Mouse (Mus musculus) kidney, embryonic 15.5 days (tissue): ENCODE data around the gene Fam240a. TPM values are rescaled to one million over a fixed set of nuclear protein-coding genes. Genes with fewer than 3 reads are reported as not detected.

Source experiments
- ATAC-seq: fragments of 200-750 bp; cut with Nextera tagmentation; replicated peaks from 2 replicates; pipeline ENCODE4 v1.8.0; 2017; ENCODE audit warnings: moderate TSS enrichment; ENCODE audit not compliant: low FRiP score
- H3K27ac ChIP-seq: fragments of 300-500 bp; sonication (generic); 2 replicates; pipeline ENCODE4 v1.5.1; 2015; ENCODE audit warnings: mild to moderate bottlenecking, inconsistent platforms
- H3K27me3 ChIP-seq: fragments of 300-500 bp; sonication (generic); 2 replicates; pipeline ENCODE4 v1.6.1; 2015; ENCODE audit warnings: inconsistent platforms
- H3K36me3 ChIP-seq: fragments of 300-500 bp; sonication (generic); 2 replicates; pipeline ENCODE4 v1.6.1; 2015; ENCODE audit warnings: inconsistent platforms
- H3K4me1 ChIP-seq: fragments of 300-500 bp; sonication (generic); 2 replicates; pipeline ENCODE4 v1.6.1; 2015; ENCODE audit warnings: inconsistent platforms
- H3K4me2 ChIP-seq: fragments of 300-500 bp; sonication (generic); 2 replicates; pipeline ENCODE4 v1.6.1; 2015; ENCODE audit warnings: moderate library complexity, mild to moderate bottlenecking, inconsistent platforms
- H3K4me3 ChIP-seq: fragments of 300-500 bp; sonication (generic); replicated peaks from 2 replicates; pipeline ENCODE4 v1.5.1; 2015; ENCODE audit warnings: mild to moderate bottlenecking, inconsistent platforms
- H3K9ac ChIP-seq: fragments of 300-500 bp; sonication (generic); 2 replicates; pipeline ENCODE4 v1.6.1; 2015; ENCODE audit warnings: mild to moderate bottlenecking, inconsistent platforms
- H3K9me3 ChIP-seq: fragments of 300-500 bp; sonication (generic); replicated peaks from 2 replicates; pipeline ENCODE4 v1.6.1; 2016; ENCODE audit warnings: inconsistent platforms
- WGBS: fragments of 180-500 bp; shearing (Covaris S2); methylation state at CpG from one replicate; pipeline ENCODE4 v1.1.7; 2015; ENCODE audit warnings: mixed read lengths; 5-methylcytosine and 5-hydroxymethylcytosine counted together
- polyA plus RNA-seq: library from polyadenylated mRNA; unstranded; fragments of >200 nt; fragmentation: Nextera tagmentation; extraction: Ambion mirVana; gene quantifications from 2 replicates; pipeline ENCODE4 v1.2.1, GENCODE M21; 2015

The Fam240a gene
- polyA plus RNA-seq, 1 experiment from 2014 or later = not detected

- no peak overlapping the region for H3K27ac ChIP-seq
- H3K36me3 ChIP-seq = no peaks in the 10 kb centered on the region
- H3K9me3 ChIP-seq = no peaks in the 10 kb centered on the region
- H3K27me3 ChIP-seq = no peaks in the 10 kb centered on the region
- H3K4me2 ChIP-seq = no peak overlapping the region
- H3K9ac ChIP-seq = no peak overlapping the region
- no peaks in the 10 kb centered on the region for H3K4me1 ChIP-seq
- WGBS = 91% methylated on average over 11 of the region's 11 CpGs
- ATAC-seq = no peak
- H3K4me3 ChIP-seq = no peak overlapping the region
These were observed 9.3 kb downstream of the Fam240a start for GRCm38 (mm10) chr9:110907201-110907837.

DNA sequence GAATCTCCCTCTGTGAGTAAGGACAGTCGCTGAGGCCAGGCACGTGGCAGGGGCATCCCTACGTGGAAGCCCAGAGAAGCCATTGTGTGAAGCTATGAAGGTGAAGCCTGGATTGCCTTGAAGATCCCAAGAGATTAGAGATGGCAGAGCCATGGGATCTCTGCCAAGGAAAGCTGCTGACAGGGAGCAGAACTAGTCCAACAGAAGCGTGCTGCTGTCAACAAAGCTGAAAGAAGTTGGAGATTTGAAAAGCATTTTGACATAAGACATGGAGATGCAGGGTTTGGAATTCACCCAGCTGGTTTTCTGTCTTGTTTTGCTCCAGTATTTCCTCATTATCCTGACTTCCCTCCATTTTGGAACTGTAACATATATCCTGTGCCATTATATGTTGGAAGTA lies 14.4 kb downstream of the Fam240a start:
- ATAC-seq = no peak
- H3K4me3 ChIP-seq = no peak overlapping the region
- no peak overlapping the region for H3K4me2 ChIP-seq
- no peak overlapping the region for H3K27ac ChIP-seq
- no peak overlapping the region for H3K9ac ChIP-seq
- H3K27me3 ChIP-seq = no peaks in the 10 kb centered on the region
- H3K36me3 ChIP-seq = peaks cover 3% of the 10 kb centered on the region; the same call in 1 of the 2 replicates
- no peaks in the 10 kb centered on the region for H3K9me3 ChIP-seq
- WGBS = 85% methylated on average over 4 of the region's 4 CpGs
- H3K4me1 ChIP-seq = no peaks in the 10 kb centered on the region

- WGBS = 83% methylated on average over 6 of the region's 6 CpGs
- H3K9ac ChIP-seq = no peak overlapping the region
- H3K4me1 ChIP-seq = peaks cover 6% of the 10 kb centered on the region
- H3K4me3 ChIP-seq = no peak overlapping the region
- H3K4me2 ChIP-seq = no peak overlapping the region
- no peak for ATAC-seq
- H3K27ac ChIP-seq = no peak overlapping the region
- H3K36me3 ChIP-seq = peaks cover 3% of the 10 kb centered on the region; the same call in 1 of the 2 replicates
- no peaks in the 10 kb centered on the region for H3K27me3 ChIP-seq
- H3K9me3 ChIP-seq = no peaks in the 10 kb centered on the region
These were observed 15.5 kb downstream of the Fam240a start for GRCm38 (mm10) chr9:110901204-110901603.

GRCm38 (mm10) chr9:110899451-110900008 lies 17.1 kb downstream of the Fam240a start:
- H3K9me3 ChIP-seq = no peaks in the 10 kb centered on the region
- H3K4me3 ChIP-seq = no peak overlapping the region
- WGBS = 49% methylated on average over 10 of the region's 10 CpGs
- ATAC-seq = no peak
- no peak overlapping the region for H3K4me2 ChIP-seq
- H3K27me3 ChIP-seq = no peaks in the 10 kb centered on the region
- H3K9ac ChIP-seq = no peak overlapping the region
- H3K36me3 ChIP-seq = peaks cover 3% of the 10 kb centered on the region; the same call in 1 of the 2 replicates
- H3K4me1 ChIP-seq = peaks cover 15% of the 10 kb centered on the region
- no peak overlapping the region for H3K27ac ChIP-seq

GRCm38 (mm10) chr9:110896595-110896994 lies 20.1 kb downstream of the Fam240a start:
- H3K27me3 ChIP-seq = no peaks in the 10 kb centered on the region
- peaks cover 18% of the 10 kb centered on the region for H3K4me1 ChIP-seq
- WGBS = 9% methylated on average over 6 of the region's 6 CpGs
- H3K4me3 ChIP-seq = peak overlapping the region; percentile 11
- ATAC-seq = peak; percentile 70
- H3K9me3 ChIP-seq = no peaks in the 10 kb centered on the region
- peak overlapping the region; percentile 47 for H3K4me2 ChIP-seq
- H3K9ac ChIP-seq = no peak overlapping the region
- peak overlapping the region; percentile 60; the same call in 1 of the 2 replicates for H3K27ac ChIP-seq
- H3K36me3 ChIP-seq = peaks cover 3% of the 10 kb centered on the region; the same call in 1 of the 2 replicates

GRCm38 (mm10) chr9:110895994-110896393 lies 20.7 kb downstream of the Fam240a start:
- no peak overlapping the region for H3K9ac ChIP-seq
- peak; percentile 65 for ATAC-seq
- H3K4me1 ChIP-seq = peaks cover 24% of the 10 kb centered on the region
- peaks cover 3% of the 10 kb centered on the region; the same call in 1 of the 2 replicates for H3K36me3 ChIP-seq
- peak overlapping the region; percentile 47 for H3K4me2 ChIP-seq
- 10% methylated on average over 7 of the region's 7 CpGs for WGBS
- H3K4me3 ChIP-seq = peak overlapping the region; percentile 11
- H3K9me3 ChIP-seq = no peaks in the 10 kb centered on the region
- peak overlapping the region; percentile 60; the same call in 1 of the 2 replicates for H3K27ac ChIP-seq
- no peaks in the 10 kb centered on the region for H3K27me3 ChIP-seq

- Histone ChIP-seq H3K9ac (no peak overlapping the region), H3K4me1 (peaks cover 29% of the 10 kb centered on the region), H3K36me3 (peaks cover 3% of the 10 kb centered on the region; the same call in 1 of the 2 replicates), H3K9me3 (no peaks in the 10 kb centered on the region), H3K4me3 (no peak overlapping the region), H3K27me3 (no peaks in the 10 kb centered on the region), H3K27ac (no peak overlapping the region), H3K4me2 (peak overlapping the region; percentile 47; the same call in 1 of the 2 replicates)
- 34% methylated on average over 5 of the region's 5 CpGs for WGBS
- ATAC-seq = no peak; the same call in none of the 2 replicates
These were observed 21.2 kb downstream of the Fam240a start for GRCm38 (mm10) chr9:110895507-110895906.

DNA sequence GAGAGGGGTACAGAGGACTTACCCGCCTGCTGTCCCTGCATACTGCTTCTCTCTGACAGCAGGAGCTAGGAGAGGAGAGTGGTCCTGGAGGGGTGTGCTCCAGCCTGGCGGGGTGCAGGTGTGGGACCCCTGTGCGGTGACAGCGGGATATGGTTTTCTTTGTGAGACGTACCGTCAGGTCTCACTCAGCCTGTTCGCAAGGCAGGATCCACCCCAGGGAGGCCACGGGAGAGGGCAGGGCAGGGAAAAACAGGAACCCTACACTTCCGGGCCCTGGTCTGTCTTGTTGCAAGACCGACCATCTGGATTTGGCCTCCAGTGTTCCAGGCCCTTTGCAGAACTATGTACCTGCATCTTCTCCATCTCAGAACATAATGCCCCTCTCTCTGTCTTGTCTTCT lies 23.2 kb downstream of the Fam240a start:
- peaks cover 3% of the 10 kb centered on the region; the same call in 1 of the 2 replicates for H3K36me3 ChIP-seq
- WGBS = 75% methylated on average over 10 of the region's 10 CpGs
- no peak overlapping the region for H3K9ac ChIP-seq
- no peak overlapping the region for H3K27ac ChIP-seq
- H3K4me2 ChIP-seq = no peak overlapping the region
- no peak for ATAC-seq
- H3K4me1 ChIP-seq = peaks cover 40% of the 10 kb centered on the region
- no peaks in the 10 kb centered on the region for H3K27me3 ChIP-seq
- no peak overlapping the region for H3K4me3 ChIP-seq
- H3K9me3 ChIP-seq = no peaks in the 10 kb centered on the region

DNA sequence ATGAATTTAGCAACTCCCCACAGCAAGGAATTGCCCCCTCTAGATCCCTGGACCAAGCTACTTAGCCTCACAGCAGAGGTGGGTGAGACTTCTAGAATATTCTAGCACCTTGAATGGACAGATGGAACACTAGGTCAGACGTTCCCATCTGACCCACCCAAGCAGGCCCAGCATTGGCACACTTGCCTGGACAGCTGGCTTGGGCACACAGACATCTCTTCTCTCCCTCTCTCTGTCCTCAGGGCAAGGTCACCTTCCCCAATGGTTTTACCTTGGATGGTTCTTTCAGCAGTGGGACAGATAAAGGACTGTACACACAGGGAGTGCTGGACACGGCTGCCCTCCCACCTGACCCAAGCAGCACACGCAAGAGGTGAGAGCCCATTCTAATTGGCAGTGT lies 24.1 kb downstream of the Fam240a start:
- H3K27me3 ChIP-seq = no peaks in the 10 kb centered on the region
- 86% methylated on average over 3 of the region's 3 CpGs for WGBS
- ATAC-seq = no peak
- H3K9me3 ChIP-seq = no peaks in the 10 kb centered on the region
- H3K4me3 ChIP-seq = no peak overlapping the region
- no peak overlapping the region for H3K27ac ChIP-seq
- H3K4me2 ChIP-seq = no peak overlapping the region
- H3K9ac ChIP-seq = no peak overlapping the region
- H3K36me3 ChIP-seq = no peaks in the 10 kb centered on the region
- H3K4me1 ChIP-seq = peaks cover 43% of the 10 kb centered on the region

GRCm38 (mm10) chr9:110891077-110891828 lies 25.4 kb downstream of the Fam240a start:
- ATAC-seq = no peak
- 67% methylated on average over 12 of the region's 12 CpGs for WGBS

DNA sequence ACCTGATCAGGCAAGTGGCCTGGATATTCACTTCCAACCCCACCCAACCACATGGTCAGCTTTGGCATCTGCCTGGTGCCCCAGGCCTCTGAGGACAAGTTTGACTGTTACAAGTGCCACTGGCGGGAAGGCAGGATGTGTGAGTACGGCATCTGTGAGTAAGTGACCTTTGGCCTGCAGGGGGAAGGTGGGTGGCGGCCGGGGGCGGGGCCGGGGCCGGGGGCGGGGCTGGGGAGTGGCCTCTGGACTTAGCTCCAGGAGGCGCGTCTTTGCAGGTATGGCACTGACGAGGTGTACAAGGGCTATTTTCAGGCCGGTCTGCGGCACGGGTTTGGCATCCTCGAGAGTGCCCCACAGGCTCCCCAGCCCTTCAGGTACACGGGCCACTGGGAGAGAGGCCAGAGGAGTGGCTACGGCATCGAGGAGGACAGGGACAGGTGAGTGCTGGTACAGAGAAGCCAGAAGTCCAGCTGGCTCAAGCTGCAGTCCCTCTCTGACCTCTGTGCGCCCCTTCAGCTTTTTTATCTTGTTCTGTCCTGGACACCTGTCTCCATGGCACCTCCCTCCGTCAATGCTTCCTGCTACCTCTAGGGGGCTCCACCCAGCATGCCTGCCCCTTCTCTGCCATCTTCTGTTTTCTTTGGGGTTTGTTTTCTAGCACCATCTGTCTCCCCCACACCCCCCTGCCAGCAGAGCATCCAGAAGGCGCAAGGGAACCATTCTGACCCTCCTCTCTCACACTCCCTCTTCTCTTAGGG lies 26.5 kb downstream of the Fam240a start:
- Histone ChIP-seq H3K36me3 (no peaks in the 10 kb centered on the region), H3K4me3 (no peak overlapping the region), H3K9ac (no peak overlapping the region), H3K27me3 (no peaks in the 10 kb centered on the region), H3K9me3 (no peaks in the 10 kb centered on the region), H3K4me1 (peaks cover 32% of the 10 kb centered on the region), H3K27ac (no peak overlapping the region), H3K4me2 (0 out of 2 replicates have a peak overlapping the region, but pooled peaks have one; percentile 21)
- 16% methylated on average over 21 of the region's 21 CpGs for WGBS
- no peak for ATAC-seq

More at GRCm38 (mm10) chr9:110891077-110891828, 25.4 kb downstream of the Fam240a start:
- Histone ChIP-seq H3K9me3 (no peaks in the 10 kb centered on the region), H3K9ac (no peak overlapping the region), H3K4me3 (no peak overlapping the region), H3K4me1 (peaks cover 42% of the 10 kb centered on the region), H3K27me3 (no peaks in the 10 kb centered on the region), H3K27ac (0 out of 2 replicates have a peak overlapping the region, but pooled peaks have one; percentile 27), H3K4me2 (no peak overlapping the region), H3K36me3 (no peaks in the 10 kb centered on the region)
